Mouse (Mus musculus): Measurements from ENCODE around the gene Syt3. TPM values are rescaled to one million over a fixed set of nuclear protein-coding genes. Genes with fewer than 3 reads are reported as not detected.

The Syt3 gene
- under 1 TPM in 3 of 26 experiments, not detected in 23; 0.33 to 0.81 (median 0.44) TPM for total RNA-seq (2018; cell fraction: chromatin; rRNA removed)
- under 1 TPM in 9 of 26 experiments, not detected in 17; 0.03 to 0.42 (median 0.07) TPM for total RNA-seq (2018; cell fraction: cytosol; rRNA removed)
- under 1 TPM in 2 of 26 experiments, not detected in 24; 0.22 to 0.24 TPM for total RNA-seq (2018; cell fraction: nucleus; rRNA removed)
- 0.11 TPM in 1 of 3 replicates, not detected in the others for polyA plus RNA-seq (2018)

GRCm38 (mm10) chr7:44383980-44384715, at the start of gene Syt3:
Syt3 (plus strand) TSS chr7:44384102.
- H3K27ac ChIP-seq, result no peak within 1 kb of the TSS
- H3K36me3 ChIP-seq (ENCODE audit: inconsistent target), result no peaks in the 10 kb centered on the region
- no peaks in the 10 kb centered on the region for H3K79me2 ChIP-seq (ENCODE audit: inconsistent target)
- under 1% methylated on average over 25 of the region's 33 CpGs for WGBS (ENCODE audit: missing documents)
- H3K4me3 ChIP-seq (ENCODE audit: inconsistent target), result no peak within 1 kb of the TSS

GRCm38 (mm10) chr7:44334139-44334538, 49.8 kb upstream of the Syt3 start:
- H3K79me2 ChIP-seq (ENCODE audit: inconsistent target), result no peaks in the 10 kb centered on the region
- 60% methylated on average over 14 of the region's 14 CpGs for WGBS (ENCODE audit: missing documents)

DNA sequence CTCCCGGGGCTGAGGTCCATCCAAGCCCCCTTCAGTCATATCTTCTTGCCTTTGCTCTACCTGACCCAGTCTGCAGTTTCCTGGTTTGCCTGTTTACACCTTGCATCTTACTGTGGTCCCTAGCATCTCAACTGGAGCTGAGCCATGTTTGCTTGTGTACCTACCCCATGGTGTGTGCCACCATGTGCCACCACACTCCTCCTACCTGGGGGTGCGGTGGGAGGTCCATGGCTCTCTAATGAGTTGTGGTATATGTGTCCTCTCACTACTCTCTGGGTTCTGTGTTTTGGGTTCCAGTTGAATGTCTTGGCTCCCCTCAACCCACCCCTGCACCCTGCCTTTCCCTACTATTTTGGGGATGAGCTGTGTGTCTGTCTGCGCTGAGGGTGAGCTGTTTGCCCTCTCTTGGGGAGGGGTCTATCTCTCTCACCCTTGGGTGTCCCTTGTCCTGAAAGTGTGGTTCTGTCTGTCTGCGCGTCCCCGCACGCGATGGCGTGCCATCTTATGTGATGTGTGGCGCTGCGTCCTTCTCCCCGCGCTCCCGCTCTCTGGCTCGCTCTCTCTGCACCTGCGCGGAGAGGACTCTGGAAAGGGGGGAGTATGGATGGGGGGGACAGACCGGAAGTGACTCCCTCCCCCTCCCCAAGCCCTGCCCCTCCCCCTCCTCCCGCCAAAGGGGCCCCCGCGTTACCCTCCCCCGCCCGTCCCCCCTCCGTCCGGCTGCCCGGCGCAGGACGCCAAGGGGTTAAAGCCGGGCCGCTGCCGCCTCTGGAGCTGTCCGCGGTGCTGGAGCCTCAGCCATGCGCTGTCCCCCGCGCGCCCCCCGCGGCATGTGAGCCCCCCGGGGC, 48.6 kb upstream of the Syt3 start:
- H3K27ac ChIP-seq, result no peak overlapping the region
- no peak overlapping the region for H3K4me3 ChIP-seq (ENCODE audit: inconsistent target)
- 9% methylated on average over 24 of the region's 40 CpGs for WGBS (ENCODE audit: missing documents)
- H3K79me2 ChIP-seq (ENCODE audit: inconsistent target), result no peaks in the 10 kb centered on the region
- H3K36me3 ChIP-seq (ENCODE audit: inconsistent target), result no peaks in the 10 kb centered on the region

More at GRCm38 (mm10) chr7:44334139-44334538, 49.8 kb upstream of the Syt3 start:
- no peak overlapping the region for H3K27ac ChIP-seq
- H3K4me3 ChIP-seq (ENCODE audit: inconsistent target), result no peak overlapping the region
- no peaks in the 10 kb centered on the region for H3K36me3 ChIP-seq (ENCODE audit: inconsistent target)

GRCm38 (mm10) chr7:44336046-44337021, 47.6 kb upstream of the Syt3 start:
- H3K36me3 ChIP-seq (ENCODE audit: inconsistent target), result no peaks in the 10 kb centered on the region
- WGBS (ENCODE audit: missing documents), result 6% methylated on average over 43 of the region's 54 CpGs
- no peak overlapping the region for H3K4me3 ChIP-seq (ENCODE audit: inconsistent target)
- H3K27ac ChIP-seq, result no peak overlapping the region
- no peaks in the 10 kb centered on the region for H3K79me2 ChIP-seq (ENCODE audit: inconsistent target)

DNA sequence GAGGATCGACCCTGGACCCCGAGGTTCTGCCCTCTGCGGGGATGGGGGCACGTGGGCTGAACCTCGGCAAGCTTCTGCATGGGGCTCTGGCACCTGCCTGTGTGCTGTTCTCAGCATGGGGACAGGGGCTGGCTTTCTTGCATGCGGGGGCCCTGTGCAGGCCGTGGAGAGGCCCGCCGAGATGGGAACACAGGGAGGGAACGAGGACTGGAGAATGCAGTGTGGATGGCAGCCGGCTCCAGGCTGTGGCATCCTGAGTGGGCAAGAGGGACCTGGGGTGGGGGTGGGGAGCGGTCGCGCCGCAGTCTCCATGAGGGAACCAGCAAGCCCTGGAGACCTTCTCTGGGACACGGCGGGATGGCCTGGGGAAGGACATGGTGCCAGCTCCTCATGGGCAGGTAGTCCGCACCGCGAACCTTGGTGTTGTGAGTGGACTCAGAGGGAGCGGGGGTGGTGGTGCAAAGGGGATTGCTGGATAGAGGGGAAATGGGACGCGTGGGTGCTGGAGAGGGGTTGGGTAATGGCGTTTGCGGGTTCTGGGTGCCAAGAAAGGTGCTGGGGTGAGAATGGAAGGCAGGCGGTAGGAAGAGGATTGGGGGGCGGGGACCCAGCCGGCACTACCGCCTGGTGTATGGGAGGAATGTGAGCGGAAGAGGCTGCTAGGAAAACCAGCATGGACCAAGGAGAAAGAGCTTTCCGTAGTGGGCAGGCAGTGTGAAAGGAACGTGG, 46.6 kb upstream of the Syt3 start:
- H3K36me3 ChIP-seq (ENCODE audit: inconsistent target), result no peaks in the 10 kb centered on the region
- H3K79me2 ChIP-seq (ENCODE audit: inconsistent target), result no peaks in the 10 kb centered on the region
- H3K27ac ChIP-seq, result no peak overlapping the region
- H3K4me3 ChIP-seq (ENCODE audit: inconsistent target), result no peak overlapping the region
- WGBS (ENCODE audit: missing documents), result 7% methylated on average over 32 of the region's 32 CpGs

DNA sequence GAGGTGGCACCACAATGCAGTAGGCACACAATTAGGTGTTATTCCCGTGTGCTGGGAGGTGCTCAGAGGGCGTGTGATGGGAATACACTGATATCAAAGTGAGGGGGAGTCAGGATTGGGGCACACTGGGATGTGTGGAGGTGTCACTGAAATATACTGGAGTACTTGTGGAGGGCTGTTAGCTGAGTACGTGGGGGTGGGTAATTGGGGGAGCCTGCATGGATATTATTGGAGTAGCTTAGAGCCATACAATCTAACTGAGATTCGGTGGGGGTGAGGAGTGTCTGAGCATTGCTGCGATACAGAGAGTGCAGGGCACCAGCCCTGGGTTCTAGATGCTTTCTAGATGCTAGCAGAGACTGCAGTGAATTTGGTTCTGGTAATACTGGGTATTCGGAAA, 43.7 kb upstream of the Syt3 start:
- H3K4me3 ChIP-seq (ENCODE audit: inconsistent target), result no peak overlapping the region
- WGBS (ENCODE audit: missing documents), result 56% methylated on average over 5 of the region's 6 CpGs
- H3K36me3 ChIP-seq (ENCODE audit: inconsistent target), result no peaks in the 10 kb centered on the region
- no peaks in the 10 kb centered on the region for H3K79me2 ChIP-seq (ENCODE audit: inconsistent target)
- no peak overlapping the region for H3K27ac ChIP-seq

DNA sequence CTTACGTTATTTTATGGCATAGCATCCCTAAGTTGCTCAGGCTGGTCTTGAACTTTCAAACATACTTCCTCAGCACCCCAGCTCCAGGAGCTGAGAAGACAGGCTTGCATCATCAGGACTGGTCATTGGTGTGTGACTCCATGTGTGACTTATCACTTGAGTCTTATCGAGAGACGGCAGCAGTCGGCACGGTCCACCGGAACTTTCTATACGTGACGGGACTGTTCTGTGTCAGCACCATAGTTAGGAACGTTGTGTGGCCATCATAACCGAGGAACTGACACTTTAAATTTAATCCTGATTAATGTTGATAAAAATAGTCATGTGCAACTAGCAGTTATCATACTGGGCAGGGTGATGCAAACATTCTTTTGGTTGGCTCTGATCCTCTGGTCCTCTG, 42.8 kb upstream of the Syt3 start:
- Histone ChIP-seq H3K27ac (no peak overlapping the region), H3K4me3 (ENCODE audit: inconsistent target) (no peak overlapping the region), H3K79me2 (ENCODE audit: inconsistent target) (no peaks in the 10 kb centered on the region), H3K36me3 (ENCODE audit: inconsistent target) (no peaks in the 10 kb centered on the region)
- 85% methylated on average over 10 of the region's 10 CpGs for WGBS (ENCODE audit: missing documents)

- Histone ChIP-seq H3K27ac (no peak overlapping the region), H3K79me2 (ENCODE audit: inconsistent target) (no peaks in the 10 kb centered on the region), H3K4me3 (ENCODE audit: inconsistent target) (no peak overlapping the region), H3K36me3 (ENCODE audit: inconsistent target) (no peaks in the 10 kb centered on the region)
- 59% methylated on average over 5 of the region's 5 CpGs for WGBS (ENCODE audit: missing documents)
Measured at GRCm38 (mm10) chr7:44341714-44342113, 42.2 kb upstream of the Syt3 start.

GRCm38 (mm10) chr7:44343459-44344015, 40.4 kb upstream of the Syt3 start:
- Histone ChIP-seq H3K36me3 (ENCODE audit: inconsistent target) (no peaks in the 10 kb centered on the region), H3K4me3 (ENCODE audit: inconsistent target) (no peak overlapping the region), H3K79me2 (ENCODE audit: inconsistent target) (no peaks in the 10 kb centered on the region), H3K27ac (no peak overlapping the region)
- WGBS (ENCODE audit: missing documents), result 27% methylated on average over 11 of the region's 11 CpGs

GRCm38 (mm10) chr7:44344622-44345021, 39.3 kb upstream of the Syt3 start:
- no peak overlapping the region for H3K27ac ChIP-seq
- 11% methylated on average over 10 of the region's 12 CpGs for WGBS (ENCODE audit: missing documents)
- no peaks in the 10 kb centered on the region for H3K36me3 ChIP-seq (ENCODE audit: inconsistent target)
- peak overlapping the region; percentile 24 for H3K4me3 ChIP-seq (ENCODE audit: inconsistent target)
- no peaks in the 10 kb centered on the region for H3K79me2 ChIP-seq (ENCODE audit: inconsistent target)

- Histone ChIP-seq H3K4me3 (ENCODE audit: inconsistent target) (no peak overlapping the region), H3K27ac (no peak overlapping the region), H3K36me3 (ENCODE audit: inconsistent target) (no peaks in the 10 kb centered on the region), H3K79me2 (ENCODE audit: inconsistent target) (no peaks in the 10 kb centered on the region)
- 0% methylated on average over 3 of the region's 3 CpGs for WGBS (ENCODE audit: missing documents)
Measured at GRCm38 (mm10) chr7:44349043-44349442, 34.9 kb upstream of the Syt3 start.

DNA sequence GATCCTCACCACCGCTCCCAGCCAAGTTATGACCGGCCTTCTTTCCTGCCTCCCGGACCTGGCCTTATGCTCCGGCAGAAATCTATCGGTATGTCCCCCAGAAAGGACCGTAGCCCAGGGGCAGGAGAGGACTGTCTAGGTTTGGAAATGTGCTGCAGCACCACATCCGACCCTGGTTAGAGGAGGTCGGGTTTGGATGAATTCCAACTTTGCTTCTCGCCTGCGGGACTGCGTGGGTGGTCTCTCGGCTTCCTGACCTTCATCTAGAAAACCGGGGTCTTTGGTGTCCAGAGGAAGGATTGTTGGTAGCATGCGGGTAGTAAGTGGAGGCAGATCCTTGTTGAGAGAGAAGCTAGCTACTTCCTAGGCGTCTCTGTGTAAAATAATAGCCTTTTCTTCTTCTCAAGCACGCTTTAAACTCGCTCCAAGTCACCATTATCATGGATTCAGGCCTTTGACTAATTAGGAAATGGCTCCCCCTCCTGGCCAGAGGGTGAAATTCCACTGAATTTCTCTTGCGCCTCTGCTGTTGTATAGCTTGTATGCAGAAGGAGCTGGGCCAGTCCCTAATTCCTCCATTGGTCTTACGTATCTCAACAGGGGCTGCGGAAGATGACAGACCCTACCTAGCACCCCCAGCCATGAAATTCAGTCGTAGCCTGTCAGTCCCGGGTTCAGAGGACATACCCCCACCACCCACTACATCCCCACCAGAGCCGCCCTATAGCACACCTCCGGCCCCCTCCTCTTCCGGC, 32.8 kb upstream of the Syt3 start:
- H3K4me3 ChIP-seq (ENCODE audit: inconsistent target), result no peak overlapping the region

More for the DNA sequence above, 32.8 kb upstream of the Syt3 start:
- no peaks in the 10 kb centered on the region for H3K36me3 ChIP-seq (ENCODE audit: inconsistent target)
- WGBS (ENCODE audit: missing documents), result 6% methylated on average over 25 of the region's 25 CpGs
- no peaks in the 10 kb centered on the region for H3K79me2 ChIP-seq (ENCODE audit: inconsistent target)
- no peak overlapping the region for H3K27ac ChIP-seq

Measured in macrophage (primary cell).